Mouse (Mus musculus) lung, adult 2 months (tissue): ENCODE results near the gene Gm13698. TPM values are rescaled to one million over a fixed set of nuclear protein-coding genes. Genes with fewer than 3 reads are reported as not detected.
"Not testable (repeated sequence)": the region's sequence is repeated elsewhere in the genome, so short reads cannot be mapped to it uniquely, and the experiment has no call there.

Source experiments
- DNase-seq: peaks from one replicate; pipeline ENCODE4 v3.0.0; 2022
- H3K4me1 ChIP-seq: fragments of 200-500 bp; 2 replicates; pipeline ENCODE4 v1.6.1; 2011; ENCODE audit warnings: low read length; ENCODE audit not compliant: control insufficient read depth, insufficient read depth
- H3K4me3 ChIP-seq: fragments of 200-500 bp; replicated peaks from 2 replicates; pipeline ENCODE3; 2011; ENCODE audit warnings: low read depth, mild to moderate bottlenecking, control low read depth, low read length; ENCODE audit errors: extremely low read depth
- CTCF ChIP-seq: fragments of 200-500 bp; IDR thresholded peaks from 2 replicates; pipeline ENCODE4 v1.5.1; 2011; ENCODE audit warnings: mild to moderate bottlenecking, low read length, control low read depth; ENCODE audit not compliant: insufficient read depth
- POLR2A ChIP-seq: fragments of 200-500 bp; IDR thresholded peaks from 2 replicates; pipeline ENCODE4 v1.6.1; 2011; ENCODE audit warnings: low read depth, mild to moderate bottlenecking, control low read depth, low read length, borderline replicate concordance; ENCODE audit errors: extremely low read depth
- WGBS: fragments of 180-500 bp; shearing (Covaris S2); methylation state at CpG from one replicate; pipeline ENCODE4 v1.1.7; 2018; 5-methylcytosine and 5-hydroxymethylcytosine counted together
- polyA plus RNA-seq: library from polyadenylated mRNA; depleted of rRNA; stranded (reverse); fragments of >200 nt; gene quantifications from 2 replicates; pipeline ENCODE4 v1.2.3, GENCODE M21; 2012; rRNA removed

Gene Gm13698
- polyA plus RNA-seq, result not detected in 2 replicates

GRCm38 (mm10) chr2:83955393-83955792, at the start of gene Gm13698:
TSS of gene Gm13698 (plus strand) at chr2:83955693.
- not testable (repeated sequence) for DNase-seq, H3K4me3 ChIP-seq, H3K4me1 ChIP-seq
- WGBS, result no CpG with 5 or more reads among the region's 6 CpGs

GRCm38 (mm10) chr2:83929478-83930088, 25.9 kb upstream of the Gm13698 start:
- DNase-seq, result no peak
- Histone ChIP-seq H3K4me1 (no peaks in the 10 kb centered on the region), H3K4me3 (no peak overlapping the region)
- WGBS, result 40% methylated on average over 2 of the region's 2 CpGs
- TF ChIP-seq POLR2A (no peak), CTCF (no peak)

- no peak within 1 kb of the TSS for H3K4me3 ChIP-seq
These were observed 14.5 kb upstream of the Gm13698 start, which contains the start of gene Zswim2 for GRCm38 (mm10) chr2:83940931-83941361. TSS of gene Zswim2 (minus strand) at chr2:83941228.

GRCm38 (mm10) chr2:83941378-83941777, 14.1 kb upstream of the Gm13698 start:
- 35% methylated on average over 3 of the region's 3 CpGs for WGBS

More at GRCm38 (mm10) chr2:83940931-83941361, 14.5 kb upstream of the Gm13698 start, which contains the start of gene Zswim2:
- H3K4me1 ChIP-seq, result no peaks in the 10 kb centered on the region
- DNase-seq, result no peak
- no peak for TF ChIP-seq POLR2A
- TF ChIP-seq CTCF, result no peak
- WGBS, result 2% methylated on average over 20 of the region's 20 CpGs

DNA sequence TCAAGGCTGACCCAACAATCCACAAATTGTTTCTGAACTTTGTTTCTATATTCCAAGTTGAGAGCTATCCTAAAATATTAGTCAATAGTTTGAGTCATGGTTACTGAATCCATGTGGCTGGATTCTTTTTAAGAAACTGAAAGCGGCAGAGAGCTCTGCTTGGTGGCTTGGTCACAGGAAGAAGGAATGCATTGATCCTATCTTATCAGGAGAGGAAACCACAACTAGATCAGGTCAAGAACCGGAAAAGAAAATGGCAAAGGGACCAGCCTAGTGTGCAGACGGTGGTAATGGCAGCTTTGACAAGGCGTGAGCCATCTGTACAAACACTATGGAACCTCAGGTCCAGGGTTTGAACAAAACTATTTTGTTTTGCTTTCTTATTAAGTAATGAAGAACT, 13.7 kb upstream of the Gm13698 start:
- no peak for DNase-seq
- H3K4me1 ChIP-seq, result no peaks in the 10 kb centered on the region
- H3K4me3 ChIP-seq, result no peak overlapping the region
- TF ChIP-seq POLR2A (no peak), CTCF (no peak)
- WGBS, result 36% methylated on average over 4 of the region's 4 CpGs

More at GRCm38 (mm10) chr2:83941378-83941777, 14.1 kb upstream of the Gm13698 start:
- no peak for TF ChIP-seq POLR2A
- no peak for TF ChIP-seq CTCF
- no peak for DNase-seq
- Histone ChIP-seq H3K4me1 (no peaks in the 10 kb centered on the region), H3K4me3 (no peak overlapping the region)

DNA sequence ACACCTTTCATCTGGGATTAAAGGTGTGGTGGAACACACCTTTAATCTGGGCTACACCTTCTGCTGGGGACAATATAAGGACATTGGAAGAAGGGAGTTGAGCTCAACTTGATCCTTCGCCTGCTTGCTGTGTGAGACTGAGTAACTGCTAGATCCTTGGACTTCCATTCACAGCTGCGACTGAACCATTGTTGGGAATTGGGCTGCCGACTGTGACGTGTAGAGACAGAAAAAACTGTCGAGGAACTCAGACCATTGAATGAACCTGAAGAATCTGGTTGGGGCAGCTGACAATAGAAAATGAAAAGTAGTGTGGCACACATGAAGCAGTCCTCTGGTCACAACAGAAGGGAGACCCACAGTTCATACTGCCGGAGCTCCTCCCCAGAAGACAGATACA, 5.7 kb downstream of the Gm13698 start, which contains the start of gene Gm13693:
TSS of gene Gm13693 (plus strand) at position 301 of the 400 bp plus-strand sequence.
- not testable (repeated sequence) for DNase-seq, H3K4me3 ChIP-seq, H3K4me1 ChIP-seq
- no CpG with 5 or more reads among the region's 6 CpGs for WGBS

- not testable (repeated sequence) for H3K4me3 ChIP-seq, DNase-seq, H3K4me1 ChIP-seq
- no CpG with 5 or more reads among the region's 6 CpGs for WGBS
These were observed 11.5 kb downstream of the Gm13698 start, which contains the start of gene Gm13695 for GRCm38 (mm10) chr2:83967013-83967412. TSS of gene Gm13695 (plus strand) at chr2:83967313.

- H3K4me1 ChIP-seq, DNase-seq, H3K4me3 ChIP-seq: not testable (repeated sequence)
- no CpG with 5 or more reads among the region's 6 CpGs for WGBS
These were observed 17.3 kb downstream of the Gm13698 start, which contains the start of gene Gm13696 for GRCm38 (mm10) chr2:83972823-83973222. TSS of gene Gm13696 (plus strand) at chr2:83973123.

GRCm38 (mm10) chr2:83978633-83979032, 23.1 kb downstream of the Gm13698 start, which contains the start of gene Gm13694:
TSS of gene Gm13694 (plus strand) at chr2:83978933.
- DNase-seq, H3K4me3 ChIP-seq, H3K4me1 ChIP-seq: not testable (repeated sequence)
- WGBS, result no CpG with 5 or more reads among the region's 6 CpGs

DNA sequence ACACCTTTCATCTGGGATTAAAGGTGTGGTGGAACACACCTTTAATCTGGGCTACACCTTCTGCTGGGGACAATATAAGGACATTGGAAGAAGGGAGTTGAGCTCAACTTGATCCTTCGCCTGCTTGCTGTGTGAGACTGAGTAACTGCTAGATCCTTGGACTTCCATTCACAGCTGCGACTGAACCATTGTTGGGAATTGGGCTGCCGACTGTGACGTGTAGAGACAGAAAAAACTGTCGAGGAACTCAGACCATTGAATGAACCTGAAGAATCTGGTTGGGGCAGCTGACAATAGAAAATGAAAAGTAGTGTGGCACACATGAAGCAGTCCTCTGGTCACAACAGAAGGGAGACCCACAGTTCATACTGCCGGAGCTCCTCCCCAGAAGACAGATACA, 28.9 kb downstream of the Gm13698 start, which contains the start of gene Gm13697:
TSS of gene Gm13697 (plus strand) at position 301 of the 400 bp plus-strand sequence.
- H3K4me1 ChIP-seq, H3K4me3 ChIP-seq, DNase-seq: not testable (repeated sequence)
- no CpG with 5 or more reads among the region's 6 CpGs for WGBS

- no CpG with 5 or more reads among the region's 6 CpGs for WGBS
- H3K4me1 ChIP-seq, H3K4me3 ChIP-seq, DNase-seq: not testable (repeated sequence)
These were observed 34.8 kb downstream of the Gm13698 start, which contains the start of gene Gm13691 for GRCm38 (mm10) chr2:83990253-83990652. TSS of gene Gm13691 (plus strand) at chr2:83990553.

DNA sequence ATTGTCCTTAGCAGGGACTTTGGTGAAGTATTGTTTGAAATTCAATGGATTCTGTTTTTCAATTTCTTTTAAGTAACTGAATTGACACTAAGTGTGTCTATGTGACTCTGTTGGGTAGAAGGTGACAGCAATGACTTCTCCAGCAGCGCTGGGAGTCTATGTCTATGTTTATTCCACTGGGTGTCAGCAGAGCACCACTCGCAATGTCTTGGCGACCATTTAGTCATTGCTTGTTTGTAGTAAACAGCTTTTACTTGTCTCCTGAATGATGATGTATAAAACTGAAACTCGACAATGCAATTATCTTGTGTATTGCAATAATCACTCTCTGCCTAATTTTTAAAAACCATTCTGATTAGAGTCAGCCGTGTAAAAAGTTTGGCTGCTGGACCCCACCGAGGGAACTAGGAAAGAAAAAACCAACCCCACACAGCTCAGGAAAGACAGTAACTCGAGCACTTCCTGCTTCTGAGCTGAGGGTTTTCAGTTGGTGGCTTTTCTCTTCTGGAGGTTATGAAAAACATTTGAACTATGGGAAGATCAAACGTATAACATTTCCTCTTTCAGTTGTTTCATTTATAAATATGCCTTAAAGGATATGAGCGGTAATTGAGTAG, 38.3 kb downstream of the Gm13698 start:
- H3K4me1 ChIP-seq, DNase-seq: not testable (repeated sequence)
- 18% methylated on average over 8 of the region's 9 CpGs for WGBS
- peak overlapping the region; percentile 29 for H3K4me3 ChIP-seq

- 83% methylated on average over 1 of the region's 3 CpGs for WGBS
- not testable (repeated sequence) for H3K4me1 ChIP-seq, H3K4me3 ChIP-seq, DNase-seq
These were observed 39.0 kb downstream of the Gm13698 start for GRCm38 (mm10) chr2:83994526-83994925.
